Mouse (Mus musculus) ES-E14 (cell line): ENCODE results near the gene 2310022B05Rik. TPM values are rescaled to one million over a fixed set of nuclear protein-coding genes. Genes with fewer than 3 reads are reported as not detected.

ENCODE experiments used
- DNase-seq: peaks from one replicate; pipeline ENCODE4 v3.0.0-alpha.2; 2013; ENCODE audit warnings: low read depth, low spot score
- H3K27ac ChIP-seq: 2 replicates; pipeline ENCODE4 v1.5.1; 2012; ENCODE audit warnings: low read depth, mild to moderate bottlenecking, low read length, moderate library complexity, mixed read lengths; ENCODE audit not compliant: poor library complexity, insufficient read depth, severe bottlenecking
- H3K36me3 ChIP-seq: 2 replicates; pipeline ENCODE4 v1.6.1; 2012; ENCODE audit warnings: mild to moderate bottlenecking, low read length, moderate library complexity, mixed read lengths; ENCODE audit not compliant: control insufficient read depth, poor library complexity, insufficient read depth, severe bottlenecking
- H3K4me1 ChIP-seq, 2 experiments: fragments of 150-350 bp in 1 of 2; sonication (generic) in 1 of 2; 2 replicates each; pipeline ENCODE4 v1.6.1; 2012; ENCODE audit warnings: low read length in 2 of 2, mild to moderate bottlenecking in 1 of 2, mixed read lengths in 1 of 2; ENCODE audit not compliant: control insufficient read depth in 2 of 2, insufficient read depth in 2 of 2, poor library complexity in 1 of 2
- H3K4me3 ChIP-seq, 2 experiments: fragments of 150-350 bp in 1 of 2; sonication (generic) in 1 of 2; 2 replicates each; pipeline ENCODE4 v1.5.1; 2012; ENCODE audit warnings: low read length in 2 of 2, low read depth in 1 of 2, mild to moderate bottlenecking in 1 of 2, mixed read lengths in 1 of 2; ENCODE audit not compliant: insufficient read depth in 1 of 2, poor library complexity in 1 of 2, severe bottlenecking in 1 of 2
- H3K9ac ChIP-seq: 2 replicates; pipeline ENCODE4 v1.6.1; 2012; ENCODE audit warnings: low read depth, mild to moderate bottlenecking, low read length, mixed read lengths; ENCODE audit not compliant: poor library complexity, insufficient read depth, severe bottlenecking
- H3K9me3 ChIP-seq: fragments of 150-350 bp; sonication (generic); 2 replicates; pipeline ENCODE4 v1.6.1; 2012; ENCODE audit warnings: low read depth, mild to moderate bottlenecking, low read length; ENCODE audit not compliant: control insufficient read depth, insufficient read depth
- CHD2 ChIP-seq: IDR thresholded peaks from 2 replicates; pipeline ENCODE4 v1.6.1; 2014; ENCODE audit warnings: mild to moderate bottlenecking, low read depth, low read length, inconsistent platforms
- HCFC1 ChIP-seq: IDR thresholded peaks from 2 replicates; pipeline ENCODE4 v1.6.1; 2012; ENCODE audit warnings: low read length, inconsistent platforms, borderline replicate concordance; ENCODE audit not compliant: insufficient read depth
- MAFK ChIP-seq: IDR thresholded peaks from 2 replicates; pipeline ENCODE4 v1.6.1; 2014; ENCODE audit warnings: mild to moderate bottlenecking, low read depth, low read length, inconsistent platforms; ENCODE audit not compliant: insufficient read depth
- ZC3H11A ChIP-seq: IDR thresholded peaks from 2 replicates; pipeline ENCODE4 v1.6.1; 2012; ENCODE audit warnings: low read depth, mild to moderate bottlenecking, inconsistent platforms, low read length, borderline replicate concordance
- ZNF384 ChIP-seq: IDR thresholded peaks from 2 replicates; pipeline ENCODE4 v1.6.1; 2012; ENCODE audit warnings: low read depth, low read length, inconsistent platforms
- in situ Hi-C, 2 experiments: fragments of 600-800 bp; cut with MboI; formaldehyde crosslinking; loops; one replicate each; pipeline ENCODE4 v1.15.1; 2025; ENCODE audit warnings: low sequenced_read_pairs in 2 of 2, inconsistent platforms in 1 of 2; ENCODE audit not compliant: unreplicated experiment in 2 of 2
- total RNA-seq: library from RNA; depleted of rRNA; stranded (reverse); fragments of 300-350 nt; gene quantifications from 2 replicates; pipeline ENCODE4 v1.2.3, GENCODE M21; 2012

Gene 2310022B05Rik
- total RNA-seq, 1 experiment, result 8.1 TPM

DNA sequence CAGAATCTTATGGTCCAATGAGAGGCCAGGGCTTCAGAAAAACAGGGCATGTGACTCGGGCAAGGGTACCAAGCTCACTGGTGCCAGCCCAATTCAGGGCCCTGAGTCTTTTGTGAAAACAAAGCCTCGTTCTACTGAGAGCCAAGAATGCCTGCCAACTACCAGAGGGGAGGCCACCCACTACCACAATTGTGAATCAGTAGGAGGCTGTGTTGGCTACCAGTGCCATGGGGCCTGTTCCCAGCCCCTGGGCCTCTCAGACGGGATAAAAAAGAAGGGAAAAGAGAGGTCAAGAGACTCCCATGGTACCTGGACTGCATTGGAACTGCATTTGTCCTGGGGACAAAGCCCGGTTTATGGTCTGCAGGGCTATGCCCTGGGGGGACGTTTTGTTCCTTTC is 41.9 kb downstream of the 2310022B05Rik start:
- in situ Hi-C loops, result no loop called here
- Histone ChIP-seq H3K4me3 (no peak overlapping the region), H3K9me3 (no peaks in the 10 kb centered on the region), H3K9ac (no peak overlapping the region), H3K4me1 (peaks cover 2 to 4% of the 10 kb centered on the region in 2 experiments; a peak in 2 of 4 replicates), H3K27ac (no peak overlapping the region), H3K36me3 (no peaks in the 10 kb centered on the region)
- no peak for DNase-seq
- TF ChIP-seq ZC3H11A (no peak), ZNF384 (no peak), HCFC1 (no peak), MAFK (no peak), CHD2 (no peak)

DNA sequence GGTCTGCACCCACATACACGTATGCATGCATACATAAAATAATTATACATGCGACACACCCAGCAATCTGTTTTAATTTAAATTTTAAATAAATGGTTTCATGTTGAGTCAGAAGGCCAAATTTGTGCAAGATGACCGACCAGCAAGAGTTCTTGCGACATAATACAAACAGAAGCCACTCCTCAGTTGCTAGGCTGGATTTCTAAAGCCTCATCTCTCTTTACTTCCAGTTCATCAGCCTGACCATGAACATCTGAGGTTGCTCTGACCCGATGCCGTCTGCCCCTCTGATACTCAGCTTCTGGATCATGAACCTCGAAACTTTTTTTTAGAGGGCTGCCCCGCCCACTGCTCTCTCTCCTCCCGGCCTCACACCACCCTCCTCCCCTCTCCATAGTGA is 44.9 kb downstream of the 2310022B05Rik start:
- no peaks in the 10 kb centered on the region for H3K36me3 ChIP-seq
- H3K9ac ChIP-seq, result no peak overlapping the region
- H3K9me3 ChIP-seq, result no peaks in the 10 kb centered on the region
- peaks cover 4 to 9% of the 10 kb centered on the region in 2 experiments; a peak in 2 of 4 replicates for H3K4me1 ChIP-seq
- DNase-seq, result no peak
- in situ Hi-C loops, result no loop called here
- no peak for TF ChIP-seq HCFC1
- no peak for TF ChIP-seq MAFK
- no peak for TF ChIP-seq CHD2
- no peak for TF ChIP-seq ZNF384
- no peak for TF ChIP-seq ZC3H11A
- no peak overlapping the region for H3K27ac ChIP-seq
- no peak overlapping the region for H3K4me3 ChIP-seq

DNA sequence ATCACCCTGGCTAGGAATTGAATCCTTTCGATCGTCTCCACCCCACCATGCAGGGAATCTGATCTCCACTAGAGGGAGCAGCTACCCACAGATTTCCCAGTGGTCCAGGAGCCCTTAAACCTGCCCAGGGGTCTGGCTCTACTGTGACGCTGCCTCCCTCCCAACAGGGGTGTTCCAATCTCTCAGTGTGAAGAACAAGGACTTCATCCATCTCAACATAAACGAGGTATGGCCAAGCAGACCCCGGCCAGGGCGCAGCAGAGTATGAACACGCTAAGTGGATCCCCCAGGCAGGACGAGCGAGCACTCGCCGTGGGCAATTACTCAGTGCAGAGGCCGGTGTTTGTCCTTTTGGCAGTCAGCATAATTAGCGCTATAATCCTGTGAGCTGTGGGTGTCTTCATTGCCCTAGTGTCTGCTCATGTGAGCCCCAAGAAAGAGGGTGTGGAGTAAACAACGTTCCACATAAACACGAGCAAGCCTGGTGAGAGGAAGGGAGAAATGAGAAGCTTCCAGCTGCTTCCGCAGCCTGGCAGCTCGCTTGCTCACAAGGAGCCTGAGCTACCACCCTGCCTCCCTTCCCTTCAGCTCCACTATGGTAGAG is 45.8 kb downstream of the 2310022B05Rik start:
- Histone ChIP-seq H3K27ac (no peak overlapping the region), H3K9ac (no peak overlapping the region), H3K36me3 (no peaks in the 10 kb centered on the region), H3K4me3 (peak overlapping the region in 1 of 2 experiments; percentile 67; a peak in 2 of 4 replicates), H3K9me3 (no peaks in the 10 kb centered on the region), H3K4me1 (peaks cover 4 to 9% of the 10 kb centered on the region in 2 experiments; a peak in 2 of 4 replicates)
- DNase-seq, result peak; percentile 63
- TF ChIP-seq ZC3H11A (peak; percentile 55), CHD2 (no peak)
- in situ Hi-C loops, result no loop called here

GRCm38 (mm10) chr8:124614325-124614724 is 48.8 kb downstream of the 2310022B05Rik start:
- Histone ChIP-seq H3K4me3 (no peak overlapping the region), H3K27ac (no peak overlapping the region), H3K36me3 (no peaks in the 10 kb centered on the region), H3K9ac (no peak overlapping the region), H3K4me1 (peaks cover 4 to 9% of the 10 kb centered on the region in 2 experiments; a peak in 2 of 4 replicates), H3K9me3 (no peaks in the 10 kb centered on the region)
- DNase-seq, result no peak
- TF ChIP-seq ZNF384 (no peak), ZC3H11A (no peak), HCFC1 (no peak), CHD2 (no peak), MAFK (no peak)
- in situ Hi-C loops, result no loop called here

- H3K27ac ChIP-seq, result no peak overlapping the region
- no peak overlapping the region for H3K9ac ChIP-seq
- H3K4me3 ChIP-seq, result no peak overlapping the region
- 0 out of 4 replicates have a peak, but pooled peaks cover 0 to 2% of the 10 kb centered on the region in 2 experiments for H3K4me1 ChIP-seq
- in situ Hi-C loops, result no loop called here
- H3K36me3 ChIP-seq, result no peaks in the 10 kb centered on the region
- TF ChIP-seq CHD2 (no peak), ZC3H11A (no peak), MAFK (no peak), HCFC1 (no peak)
- no peaks in the 10 kb centered on the region for H3K9me3 ChIP-seq
- no peak for DNase-seq
These were observed 54.2 kb downstream of the 2310022B05Rik start for GRCm38 (mm10) chr8:124608972-124609353.
